Mouse (Mus musculus) macrophage (primary cell): Measurements from ENCODE around the gene Mpeg1. TPM values are rescaled to one million over a fixed set of nuclear protein-coding genes. Genes with fewer than 3 reads are reported as not detected.

ENCODE experiments used
- polyA plus RNA-seq: library from polyadenylated mRNA; stranded (reverse); fragments of 250-400 nt; gene quantifications from 3 replicates; pipeline ENCODE4 v1.2.4, GENCODE M21; 2018; ENCODE audit warnings: inconsistent platforms

The Mpeg1 gene
- polyA plus RNA-seq, 1 experiment from 2014 or later, result 2,766 TPM

Other genes starting within 250 kb of the Mpeg1 start
- gene Olfr1432, start 228.2 kb upstream of the Mpeg1 start, polyA plus RNA-seq, result not detected in 3 replicates
- gene Olfr262, start 219.1 kb upstream of the Mpeg1 start, polyA plus RNA-seq, result not detected in 3 replicates
- not detected in 3 replicates for gene Olfr235, start 199.7 kb upstream of the Mpeg1 start, polyA plus RNA-seq
- not detected in 3 replicates for gene Olfr1434, start 180.9 kb upstream of the Mpeg1 start, polyA plus RNA-seq
- gene Olfr1436, start 161.6 kb upstream of the Mpeg1 start, polyA plus RNA-seq, result not detected in 3 replicates
- not detected in 3 replicates for gene Olfr1437, start 135.7 kb upstream of the Mpeg1 start, polyA plus RNA-seq
- gene Olfr1438-ps1, start 124.9 kb upstream of the Mpeg1 start, polyA plus RNA-seq, result not detected in 3 replicates
- not detected in 3 replicates for gene Olfr1440, start 73.5 kb upstream of the Mpeg1 start, polyA plus RNA-seq
- not detected in 3 replicates for gene Olfr1441, start 43.3 kb upstream of the Mpeg1 start, polyA plus RNA-seq
- not detected in 3 replicates for gene Pfpl, start 32.9 kb upstream of the Mpeg1 start, polyA plus RNA-seq
- 17.5 to 35.6 TPM (median 30.8 TPM) in 3 replicates for gene Dtx4, start 40.7 kb downstream of the Mpeg1 start, polyA plus RNA-seq
- gene Fam111a, start 85.0 kb downstream of the Mpeg1 start, polyA plus RNA-seq, result 55.9 to 176 TPM (median 125 TPM) in 3 replicates
- gene Gm4952, start 139.2 kb downstream of the Mpeg1 start, polyA plus RNA-seq, result not detected in 3 replicates
- not detected in 3 replicates for gene Glyat, start 172.5 kb downstream of the Mpeg1 start, polyA plus RNA-seq
- not detected in 3 replicates for gene Olfr1442, start 209.7 kb downstream of the Mpeg1 start, polyA plus RNA-seq
- not detected in 3 replicates for gene Olfr1443, start 217.3 kb downstream of the Mpeg1 start, polyA plus RNA-seq
- not detected in 3 replicates for gene Keg1, start 235.0 kb downstream of the Mpeg1 start, polyA plus RNA-seq